Mouse (Mus musculus): ENCODE measurements at regions not wholly inside any gene's neighbourhood (a gene's known extent, or its start where the extent isn't known, plus 50 kb on each side); places are given as distances from the start of the nearest gene placed in this dataset.

- TF ChIP-seq CTCF (IDR thresholded peaks at IDR 0.05; ENCODE audit: borderline replicate concordance, insufficient read depth, low read depth, low read length): no peak
- no peak for TF ChIP-seq POLR2A (IDR thresholded peaks at IDR 0.05; ENCODE audit: borderline replicate concordance, insufficient read depth, low read length)
Measured at GRCm38 (mm10) chr12:39256605-39257004, 477.4 kb downstream of the Etv1 start.
